15 mouse cellular contexts compared by ENCODE assay signal in genomic region chr16:31167017-31167887, GRCm38 (mm10). TPM values are rescaled to one million over a fixed set of nuclear protein-coding genes. Genes with fewer than 3 reads are reported as not detected.
DNase-seq lines count a peak whose midpoint lies in the region; ATAC-seq and TF ChIP-seq lines count a peak whose summit lies in the region.
"Had no signal": no experiment of that assay in that cellular context is flagged by ENCODE, and none has a peak within 500 bp of the region (broad histone marks: within the 10 kb centered on the region; RNA-seq: fewer than 3 reads in every experiment).

No protein-coding gene starts in this region.

- H3K9ac ChIP-seq in hindbrain, embryonic 14.5 days, result no peak overlapping the region
- no peak overlapping the region for H3K9ac ChIP-seq in hindbrain, postnatal 0 days (replicated peaks; ENCODE audit: low read length)
- H3K9ac ChIP-seq in forebrain, postnatal 0 days, result no peak overlapping the region
- H3K9ac ChIP-seq in neural tube, embryonic 15.5 days (replicated peaks), result no peak overlapping the region
- H3K9ac ChIP-seq: liver, embryonic 12.5 days; neural tube, embryonic 12.5 days had no signal

- no peaks in the 10 kb centered on the region for H3K9me3 ChIP-seq in hindbrain, embryonic 14.5 days (ENCODE audit: control insufficient read depth, low read length)
- no peaks in the 10 kb centered on the region for H3K9me3 ChIP-seq in hindbrain, postnatal 0 days (ENCODE audit: low read length)
- no peaks in the 10 kb centered on the region for H3K9me3 ChIP-seq in forebrain, postnatal 0 days (ENCODE audit: low read length)
- H3K9me3 ChIP-seq in neural tube, embryonic 15.5 days (replicated peaks), result no peaks in the 10 kb centered on the region

- 39% methylated on average over 10 of the region's 10 CpGs for WGBS in hindbrain, embryonic 14.5 days
- 33% methylated on average over 10 of the region's 10 CpGs for WGBS in hindbrain, postnatal 0 days
- WGBS in forebrain, postnatal 0 days, result 24% methylated on average over 10 of the region's 10 CpGs
- 47% methylated on average over 10 of the region's 10 CpGs for WGBS in neural tube, embryonic 15.5 days

- no peaks in the 10 kb centered on the region for H3K27me3 ChIP-seq in hindbrain, embryonic 14.5 days (ENCODE audit: control insufficient read depth, insufficient read depth, low read length)
- no peaks in the 10 kb centered on the region for H3K27me3 ChIP-seq in hindbrain, postnatal 0 days (ENCODE audit: insufficient read depth, low read length)
- H3K27me3 ChIP-seq in forebrain, postnatal 0 days (ENCODE audit: insufficient read depth, low read length), result no peaks in the 10 kb centered on the region
- no peaks in the 10 kb centered on the region for H3K27me3 ChIP-seq in neural tube, embryonic 15.5 days (replicated peaks)
- H3K27me3 ChIP-seq: liver, embryonic 12.5 days; neural tube, embryonic 12.5 days had no signal

- peak; percentile 55; the same call in 1 of the 2 replicates for ATAC-seq in hindbrain, embryonic 14.5 days (ENCODE audit: low FRiP score)
- no peak for ATAC-seq in hindbrain, postnatal 0 days
- ATAC-seq in forebrain, postnatal 0 days, result peak; percentile 38; the same call in 1 of the 2 replicates
- ATAC-seq in neural tube, embryonic 15.5 days (ENCODE audit: low FRiP score), result no peak
- ATAC-seq in activated CD4-positive, CD25-positive, alpha-beta regulatory T cell, adult 4 months, result no peak
- ATAC-seq: liver, embryonic 12.5 days; lung, postnatal 0 days had no signal

- H3K27ac ChIP-seq in hindbrain, embryonic 14.5 days, result no peak overlapping the region
- H3K27ac ChIP-seq in hindbrain, postnatal 0 days, result no peak overlapping the region
- H3K27ac ChIP-seq in forebrain, postnatal 0 days (ENCODE audit: low read depth, low read length), result no peak overlapping the region
- H3K27ac ChIP-seq in neural tube, embryonic 15.5 days (replicated peaks), result 0 out of 2 replicates have a peak overlapping the region, but pooled peaks have one; percentile 37
- H3K27ac ChIP-seq: liver, embryonic 12.5 days; neural tube, embryonic 12.5 days had no signal

- no peak for DNase-seq in hindbrain, embryonic 14.5 days (ENCODE audit: low spot score)
- DNase-seq in hindbrain, postnatal 0 days (ENCODE audit: low spot score), result no peak
- DNase-seq in brain, embryonic 14.5 days (ENCODE audit: low read depth), result peak; percentile 71
- DNase-seq in forebrain, postnatal 0 days, result no peak
- no peak for DNase-seq in ovary, postnatal 36 days (ENCODE audit: low spot score)
- no peak for DNase-seq in heart, postnatal 14 days
- DNase-seq: cerebellum, adult 11 months; heart, adult 18-20 months; kidney, adult 8-10 months; thymus, adult 2 months had no signal

- no peaks in the 10 kb centered on the region for H3K36me3 ChIP-seq in hindbrain, embryonic 14.5 days (replicated peaks; ENCODE audit: control insufficient read depth, insufficient read depth)
- H3K36me3 ChIP-seq in hindbrain, postnatal 0 days (ENCODE audit: insufficient read depth, low read length), result no peaks in the 10 kb centered on the region
- no peaks in the 10 kb centered on the region for H3K36me3 ChIP-seq in forebrain, postnatal 0 days (ENCODE audit: insufficient read depth)
- no peaks in the 10 kb centered on the region for H3K36me3 ChIP-seq in neural tube, embryonic 15.5 days
- H3K36me3 ChIP-seq: liver, embryonic 12.5 days; neural tube, embryonic 12.5 days had no signal

- intact Hi-C loops in heart, postnatal 14 days (cut with DNase I), result no loop called here

- H3K4me1 ChIP-seq in hindbrain, embryonic 14.5 days (replicated peaks; ENCODE audit: control insufficient read depth, insufficient read depth, low read length), result peaks cover 14% of the 10 kb centered on the region
- H3K4me1 ChIP-seq in hindbrain, postnatal 0 days (ENCODE audit: insufficient read depth, low read length), result 0 out of 2 replicates have a peak, but pooled peaks cover 3% of the 10 kb centered on the region
- 0 out of 2 replicates have a peak, but pooled peaks cover 7% of the 10 kb centered on the region for H3K4me1 ChIP-seq in forebrain, postnatal 0 days (ENCODE audit: insufficient read depth)
- peaks cover 15% of the 10 kb centered on the region for H3K4me1 ChIP-seq in neural tube, embryonic 15.5 days

- H3K4me3 ChIP-seq in hindbrain, embryonic 14.5 days (replicated peaks; ENCODE audit: low read length), result no peak overlapping the region
- no peak overlapping the region for H3K4me3 ChIP-seq in hindbrain, postnatal 0 days (ENCODE audit: low read length)
- H3K4me3 ChIP-seq in forebrain, postnatal 0 days (ENCODE audit: low read depth, low read length), result no peak overlapping the region
- H3K4me3 ChIP-seq in neural tube, embryonic 15.5 days (replicated peaks), result no peak overlapping the region
- H3K4me3 ChIP-seq: liver, embryonic 12.5 days; neural tube, embryonic 12.5 days had no signal

- no peak overlapping the region for H3K4me2 ChIP-seq in hindbrain, embryonic 14.5 days (replicated peaks)
- H3K4me2 ChIP-seq in hindbrain, postnatal 0 days (ENCODE audit: low read depth, low read length), result no peak overlapping the region
- H3K4me2 ChIP-seq in forebrain, postnatal 0 days (ENCODE audit: low read depth), result no peak overlapping the region
- no peak overlapping the region for H3K4me2 ChIP-seq in neural tube, embryonic 15.5 days
- H3K4me2 ChIP-seq: liver, embryonic 12.5 days; neural tube, embryonic 12.5 days had no signal

- no peak for TF ChIP-seq CTCF in hindbrain, postnatal 0 days (IDR thresholded peaks at IDR 0.05; ENCODE audit: low read depth)
- no peak for TF ChIP-seq CTCF in brain, embryonic 14.5 days (IDR thresholded peaks at IDR 0.05; ENCODE audit: borderline replicate concordance, extremely low read depth, insufficient read depth, insufficient read length)
- TF ChIP-seq CTCF in forebrain, postnatal 0 days (IDR thresholded peaks at IDR 0.05; ENCODE audit: low read depth), result no peak

- TF ChIP-seq POLR2A in brain, embryonic 14.5 days (IDR thresholded peaks at IDR 0.05; ENCODE audit: borderline replicate concordance, extremely low read depth, insufficient read depth, insufficient read length, poor library complexity, severe bottlenecking), result no peak

RNA-seq across cellular contexts. Expression of gene Acap2, which starts 33.8 kb away (rescaled TPM):
- 15.8 TPM in 2 replicates for polyA plus RNA-seq in hindbrain, embryonic 14.5 days (2014; fragmentation: Nextera tagmentation; extraction: Ambion mirVana)
- 22.3 and 23.4 TPM in 2 replicates for total RNA-seq in hindbrain, postnatal 0 days (2014; rRNA removed)
- 11.9 and 12.3 TPM in 2 replicates for polyA plus RNA-seq in hindbrain, postnatal 0 days (2015; fragmentation: Nextera tagmentation; extraction: Ambion mirVana)
- 25.1 and 25.6 TPM in 2 replicates for polyA plus RNA-seq in brain, embryonic 14.5 days (2012; rRNA removed)
- total RNA-seq in forebrain, postnatal 0 days (2014; rRNA removed), result 24.5 and 33.6 TPM in 2 replicates
- 6.0 and 8.8 TPM in 2 replicates for polyA plus RNA-seq in forebrain, postnatal 0 days (2015; fragmentation: Nextera tagmentation; extraction: Ambion mirVana)
- polyA plus RNA-seq in neural tube, embryonic 15.5 days (2015; fragmentation: Nextera tagmentation; extraction: Ambion mirVana), result 10.4 and 11.3 TPM in 2 replicates
- 10 to 100 TPM; 12.5 to 16.5 TPM for polyA plus RNA-seq in activated CD4-positive, CD25-positive, alpha-beta regulatory T cell, adult 4 months (2017; shearing (Covaris generic))
- 10 to 100 TPM; 27.4 to 29.3 TPM for total RNA-seq in heart, postnatal 14 days (2021)

Comparison
In these comparisons a context has a peak if more than half of its experiments do, and no peak if none do; other contexts are left out.
1. ATAC-seq: peak in hindbrain, embryonic 14.5 days (single experiment) and forebrain, postnatal 0 days (single experiment); none in hindbrain, postnatal 0 days (single experiment), neural tube, embryonic 15.5 days (single experiment) and activated CD4-positive, CD25-positive, alpha-beta regulatory T cell, adult 4 months (single experiment).